Mouse (Mus musculus) intestine, embryonic 14.5 days (tissue): ENCODE data around the gene Dcaf10. TPM values are rescaled to one million over a fixed set of nuclear protein-coding genes. Genes with fewer than 3 reads are reported as not detected.
"Not testable (repeated sequence)": the region's sequence is repeated elsewhere in the genome, so short reads cannot be mapped to it uniquely, and the experiment has no call there.

ENCODE experiments used
- ATAC-seq: fragments of 200-750 bp; cut with Nextera tagmentation; replicated peaks from 2 replicates; pipeline ENCODE4 v1.8.0; 2017; ENCODE audit warnings: low read depth, moderate number of reproducible peaks, moderate TSS enrichment, moderate library complexity; ENCODE audit not compliant: low FRiP score, low TSS enrichment
- DNase-seq: peaks from one replicate; pipeline ENCODE4 v3.0.0-alpha.2; 2018; ENCODE audit warnings: low spot score
- H3K27ac ChIP-seq: fragments of 300-500 bp; sonication (generic); 2 replicates; pipeline ENCODE4 v1.5.1; 2014; ENCODE audit warnings: low read depth, mild to moderate bottlenecking, control low read depth
- H3K27me3 ChIP-seq: fragments of 300-500 bp; sonication (generic); replicated peaks from 2 replicates; pipeline ENCODE4 v1.6.1; 2014; ENCODE audit warnings: low read length, control low read depth; ENCODE audit not compliant: control insufficient read depth, insufficient read depth
- H3K36me3 ChIP-seq: fragments of 300-500 bp; sonication (generic); 2 replicates; pipeline ENCODE4 v1.6.1; 2014; ENCODE audit warnings: low read length, control low read depth; ENCODE audit not compliant: control insufficient read depth, insufficient read depth
- H3K4me1 ChIP-seq: fragments of 300-500 bp; sonication (generic); replicated peaks from 2 replicates; pipeline ENCODE4 v1.6.1; 2014; ENCODE audit warnings: low read length, control low read depth, mixed read lengths; ENCODE audit not compliant: control insufficient read depth, insufficient read depth
- H3K4me2 ChIP-seq: fragments of 300-500 bp; sonication (generic); 2 replicates; pipeline ENCODE4 v1.6.1; 2014; ENCODE audit warnings: low read length
- H3K4me3 ChIP-seq: fragments of 300-500 bp; sonication (generic); 2 replicates; pipeline ENCODE4 v1.5.1; 2014; ENCODE audit warnings: low read depth, low read length, control low read depth, mixed read lengths
- H3K9ac ChIP-seq: fragments of 300-500 bp; sonication (generic); 2 replicates; pipeline ENCODE4 v1.6.1; 2014; ENCODE audit warnings: mild to moderate bottlenecking, low read length
- H3K9me3 ChIP-seq: fragments of 300-500 bp; sonication (generic); 2 replicates; pipeline ENCODE4 v1.6.1; 2016; ENCODE audit warnings: low read length, control low read depth; ENCODE audit not compliant: control insufficient read depth
- WGBS: fragments of 180-500 bp; shearing (Covaris S2); extraction: QIAGEN DNeasy Blood & Tissue Kit; methylation state at CpG from one replicate; pipeline ENCODE4 v1.1.7; 2014; 5-methylcytosine and 5-hydroxymethylcytosine counted together
- polyA plus RNA-seq: library from polyadenylated mRNA; unstranded; fragments of >200 nt; fragmentation: Nextera tagmentation; extraction: Ambion mirVana; gene quantifications from 2 replicates; pipeline ENCODE4 v1.2.1, GENCODE M21; 2014

The Dcaf10 gene
- polyA plus RNA-seq, 1 experiment from 2014 or later = 14.2 TPM

DNA sequence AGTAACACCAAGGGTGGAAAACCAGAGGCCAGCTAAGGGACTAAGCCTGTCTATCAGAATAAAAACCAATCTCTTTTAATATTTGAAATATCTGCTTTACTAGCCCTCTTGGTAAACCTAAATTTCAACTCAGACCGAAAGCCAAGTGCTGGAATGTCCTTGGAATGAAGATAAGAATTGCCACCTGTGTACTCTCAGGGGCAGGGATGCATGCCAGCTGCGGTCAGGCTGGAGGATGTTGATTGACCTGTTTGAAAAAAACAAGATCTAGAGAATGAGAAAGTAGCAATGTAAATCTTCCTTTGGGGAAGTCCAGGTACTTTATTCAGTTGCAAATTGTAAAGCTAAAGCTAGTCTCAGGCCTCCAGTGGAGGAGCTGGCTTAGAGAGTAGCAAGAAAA, 40.2 kb downstream of the Dcaf10 start:
- H3K9me3 ChIP-seq, ATAC-seq, H3K4me2 ChIP-seq, H3K36me3 ChIP-seq, H3K4me3 ChIP-seq, H3K27ac ChIP-seq, H3K9ac ChIP-seq, H3K4me1 ChIP-seq, DNase-seq, H3K27me3 ChIP-seq: not testable (repeated sequence)
- WGBS = 65% methylated on average over 2 of the region's 2 CpGs

DNA sequence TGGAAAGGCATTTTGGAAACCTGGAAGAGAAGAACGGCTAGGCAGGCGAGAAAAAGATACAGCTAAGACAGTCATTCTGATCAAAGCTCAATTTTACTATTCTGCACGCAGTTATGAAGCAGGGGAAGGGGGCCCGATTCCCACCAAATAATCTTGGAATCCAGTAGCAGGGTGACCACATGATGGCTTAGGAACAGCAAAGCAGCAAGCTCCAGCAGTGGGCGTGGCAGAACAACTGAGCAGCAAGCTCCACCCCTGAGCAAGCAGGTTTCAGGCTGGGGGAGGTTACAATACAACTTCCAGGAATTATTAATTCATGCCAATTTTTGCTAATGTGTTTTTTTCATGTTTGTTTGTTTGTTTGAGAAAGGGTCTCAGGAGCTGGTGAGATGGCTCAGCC, 45.4 kb downstream of the Dcaf10 start:
- DNase-seq, H3K9ac ChIP-seq, ATAC-seq, H3K27me3 ChIP-seq, H3K4me3 ChIP-seq, H3K4me2 ChIP-seq, H3K27ac ChIP-seq, H3K9me3 ChIP-seq, H3K36me3 ChIP-seq, H3K4me1 ChIP-seq: not testable (repeated sequence)
- 93% methylated on average over 5 of the region's 5 CpGs for WGBS

GRCm38 (mm10) chr4:45392099-45392498, 50.2 kb downstream of the Dcaf10 start:
- 66% methylated on average over 4 of the region's 4 CpGs for WGBS

GRCm38 (mm10) chr4:45392572-45392971, 50.7 kb downstream of the Dcaf10 start:
- Histone ChIP-seq H3K27me3 (no peaks in the 10 kb centered on the region), H3K36me3 (peaks cover 12% of the 10 kb centered on the region; the same call in 1 of the 2 replicates), H3K9ac (no peak overlapping the region), H3K4me1 (no peaks in the 10 kb centered on the region), H3K9me3 (no peaks in the 10 kb centered on the region), H3K27ac (no peak overlapping the region), H3K4me3 (no peak overlapping the region), H3K4me2 (no peak overlapping the region)
- ATAC-seq = no peak
- WGBS = 69% methylated on average over 11 of the region's 11 CpGs
- no peak for DNase-seq

More at GRCm38 (mm10) chr4:45392099-45392498, 50.2 kb downstream of the Dcaf10 start:
- no peak for ATAC-seq
- no peaks in the 10 kb centered on the region for H3K9me3 ChIP-seq
- DNase-seq = no peak
- H3K4me1 ChIP-seq = no peaks in the 10 kb centered on the region
- no peak overlapping the region for H3K27ac ChIP-seq
- H3K4me2 ChIP-seq = no peak overlapping the region
- H3K9ac ChIP-seq = no peak overlapping the region
- H3K27me3 ChIP-seq = no peaks in the 10 kb centered on the region
- no peak overlapping the region for H3K4me3 ChIP-seq
- H3K36me3 ChIP-seq = peaks cover 9% of the 10 kb centered on the region; the same call in 1 of the 2 replicates

DNA sequence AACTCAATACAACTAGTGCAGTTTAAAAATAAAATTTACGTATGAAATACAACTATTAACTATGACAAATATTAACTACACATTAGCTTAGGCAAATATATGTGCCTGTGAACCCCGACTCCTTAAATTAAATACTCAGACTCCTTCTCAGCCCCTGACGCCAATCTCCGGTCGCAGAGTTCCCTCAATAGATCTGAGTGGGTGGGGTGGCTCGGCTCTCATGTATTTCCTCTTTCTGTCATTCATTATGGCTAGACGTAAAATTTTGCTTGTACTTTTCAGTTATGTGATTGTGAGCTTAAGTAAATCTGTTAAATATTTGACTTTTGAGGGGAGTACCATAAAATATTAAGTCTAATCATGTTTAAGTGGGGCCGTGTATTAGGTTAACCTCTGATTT, 51.1 kb downstream of the Dcaf10 start:
- no peak for ATAC-seq
- DNase-seq = no peak
- 82% methylated on average over 8 of the region's 8 CpGs for WGBS
- no peaks in the 10 kb centered on the region for H3K9me3 ChIP-seq
- no peaks in the 10 kb centered on the region for H3K27me3 ChIP-seq
- H3K4me2 ChIP-seq = no peak overlapping the region
- H3K27ac ChIP-seq = no peak overlapping the region
- H3K36me3 ChIP-seq = peaks cover 17% of the 10 kb centered on the region
- no peak overlapping the region for H3K4me3 ChIP-seq
- H3K9ac ChIP-seq = no peak overlapping the region
- H3K4me1 ChIP-seq = no peaks in the 10 kb centered on the region

GRCm38 (mm10) chr4:45393658-45394057, 51.8 kb downstream of the Dcaf10 start:
- ATAC-seq (no peak), DNase-seq (no peak)
- no peaks in the 10 kb centered on the region for H3K4me1 ChIP-seq
- H3K4me3 ChIP-seq = no peak overlapping the region
- no peak overlapping the region for H3K27ac ChIP-seq
- H3K9me3 ChIP-seq = no peaks in the 10 kb centered on the region
- WGBS = 81% methylated on average over 5 of the region's 5 CpGs
- no peaks in the 10 kb centered on the region for H3K27me3 ChIP-seq
- no peak overlapping the region for H3K9ac ChIP-seq
- H3K36me3 ChIP-seq = peaks cover 22% of the 10 kb centered on the region
- H3K4me2 ChIP-seq = no peak overlapping the region

GRCm38 (mm10) chr4:45396211-45396610, 54.3 kb downstream of the Dcaf10 start:
- 81% methylated on average over 5 of the region's 6 CpGs for WGBS
- not testable (repeated sequence) for H3K9me3 ChIP-seq, H3K27me3 ChIP-seq, DNase-seq, H3K4me3 ChIP-seq, ATAC-seq, H3K27ac ChIP-seq, H3K4me1 ChIP-seq, H3K4me2 ChIP-seq, H3K9ac ChIP-seq
- H3K36me3 ChIP-seq = peaks cover 43% of the 10 kb centered on the region

DNA sequence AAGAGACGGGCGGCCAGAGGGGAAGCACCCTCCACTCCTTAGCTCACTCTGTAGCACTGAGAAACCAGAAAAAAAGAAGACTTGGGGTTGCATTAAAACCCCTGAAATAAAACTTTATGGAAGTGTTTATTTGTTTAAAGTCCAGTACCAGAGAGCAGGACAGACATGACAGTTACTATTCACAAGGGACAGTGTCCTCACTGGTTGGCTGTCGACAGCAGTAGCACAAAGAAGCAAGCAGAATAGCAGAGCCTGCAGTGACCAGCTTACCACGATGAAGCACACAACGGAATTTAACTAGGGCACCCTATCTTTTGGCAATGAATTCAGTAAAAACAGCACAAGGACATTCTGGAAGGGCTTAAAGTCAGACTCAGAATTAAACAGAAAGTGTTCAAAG, 56.4 kb downstream of the Dcaf10 start:
- not testable (repeated sequence) for H3K9me3 ChIP-seq, H3K4me2 ChIP-seq, H3K4me3 ChIP-seq, H3K4me1 ChIP-seq, DNase-seq, ATAC-seq, H3K9ac ChIP-seq, H3K27me3 ChIP-seq, H3K27ac ChIP-seq
- H3K36me3 ChIP-seq = peaks cover 61% of the 10 kb centered on the region
- 77% methylated on average over 5 of the region's 5 CpGs for WGBS

- no peak overlapping the region for H3K27ac ChIP-seq
- DNase-seq (no peak), ATAC-seq (no peak)
- no peaks in the 10 kb centered on the region for H3K4me1 ChIP-seq
- no peak overlapping the region for H3K4me3 ChIP-seq
- H3K27me3 ChIP-seq = no peaks in the 10 kb centered on the region
- H3K9ac ChIP-seq = no peak overlapping the region
- no peaks in the 10 kb centered on the region for H3K9me3 ChIP-seq
- 96% methylated on average over 45 of the region's 45 CpGs for WGBS
- peaks cover 70% of the 10 kb centered on the region for H3K36me3 ChIP-seq
- no peak overlapping the region for H3K4me2 ChIP-seq
Measured at GRCm38 (mm10) chr4:45399421-45400210, 57.7 kb downstream of the Dcaf10 start.
